Mouse (Mus musculus) heart, postnatal 0 days (tissue): ENCODE results near the gene Gm20422. TPM values are rescaled to one million over a fixed set of nuclear protein-coding genes. Genes with fewer than 3 reads are reported as not detected.

Experiments
- ATAC-seq: fragments of 200-750 bp; cut with Nextera tagmentation; 2 replicates; pipeline ENCODE4 v1.8.0; 2017; ENCODE audit warnings: low read depth, moderate number of reproducible peaks, moderate library complexity; ENCODE audit not compliant: insufficient read depth
- DNase-seq: peaks from one replicate; pipeline ENCODE4 v3.0.0-alpha.2; 2016; ENCODE audit warnings: low spot score
- H3K27ac ChIP-seq: fragments of 300-500 bp; sonication (generic); 2 replicates; pipeline ENCODE4 v1.5.1; 2014; ENCODE audit warnings: low read depth, mild to moderate bottlenecking
- H3K27me3 ChIP-seq: fragments of 300-500 bp; sonication (generic); 2 replicates; pipeline ENCODE4 v1.6.1; 2014; ENCODE audit warnings: low read length, mixed read lengths; ENCODE audit not compliant: control insufficient read depth, insufficient read depth
- H3K36me3 ChIP-seq: fragments of 300-500 bp; sonication (generic); replicated peaks from 2 replicates; pipeline ENCODE4 v1.6.1; 2014; ENCODE audit warnings: low read length, mixed read lengths; ENCODE audit not compliant: control insufficient read depth, insufficient read depth
- H3K4me1 ChIP-seq: fragments of 300-500 bp; sonication (generic); 2 replicates; pipeline ENCODE4 v1.6.1; 2014; ENCODE audit warnings: antibody characterized with exemption; ENCODE audit not compliant: control insufficient read depth, insufficient read depth
- H3K4me2 ChIP-seq: fragments of 300-500 bp; sonication (generic); 2 replicates; pipeline ENCODE4 v1.6.1; 2014; ENCODE audit warnings: low read depth, mild to moderate bottlenecking, low read length, moderate library complexity
- H3K4me3 ChIP-seq: fragments of 300-500 bp; sonication (generic); 2 replicates; pipeline ENCODE4 v1.5.1; 2014; ENCODE audit warnings: low read depth, low read length
- H3K9ac ChIP-seq: fragments of 300-500 bp; sonication (generic); replicated peaks from 2 replicates; pipeline ENCODE4 v1.6.1; 2014; ENCODE audit warnings: low read depth, low read length, mixed read lengths
- H3K9me3 ChIP-seq: fragments of 300-500 bp; sonication (generic); replicated peaks from 2 replicates; pipeline ENCODE4 v1.6.1; 2016; ENCODE audit warnings: low read length; ENCODE audit not compliant: control insufficient read depth
- CTCF ChIP-seq: IDR thresholded peaks from 2 replicates; pipeline ENCODE4 v1.5.1; 2016; ENCODE audit warnings: antibody characterized with exemption, control low read depth, low read depth
- EP300 ChIP-seq: IDR thresholded peaks from 2 replicates; pipeline ENCODE4 v1.6.1; 2016; ENCODE audit warnings: antibody characterized with exemption, low read depth
- WGBS: fragments of 180-500 bp; shearing (Covaris S2); extraction: QIAGEN DNeasy Blood & Tissue Kit; methylation state at CpG from one replicate; pipeline ENCODE4 v1.1.7; 2014; 5-methylcytosine and 5-hydroxymethylcytosine counted together
- polyA plus RNA-seq: library from polyadenylated mRNA; unstranded; fragments of >200 nt; fragmentation: Nextera tagmentation; extraction: Ambion mirVana; gene quantifications from 2 replicates; pipeline ENCODE4 v1.2.1, GENCODE M21; 2015
- total RNA-seq: library from RNA; depleted of rRNA; stranded (reverse); fragments of >200 nt; gene quantifications from 2 replicates; pipeline ENCODE4 v1.2.3, GENCODE M21; 2014; ENCODE audit warnings: low replicate concordance

Gm20422 gene
- total and polyA plus RNA-seq, 2 experiments from 2014 or later: 2.5 TPM; not detected in 1

DNA sequence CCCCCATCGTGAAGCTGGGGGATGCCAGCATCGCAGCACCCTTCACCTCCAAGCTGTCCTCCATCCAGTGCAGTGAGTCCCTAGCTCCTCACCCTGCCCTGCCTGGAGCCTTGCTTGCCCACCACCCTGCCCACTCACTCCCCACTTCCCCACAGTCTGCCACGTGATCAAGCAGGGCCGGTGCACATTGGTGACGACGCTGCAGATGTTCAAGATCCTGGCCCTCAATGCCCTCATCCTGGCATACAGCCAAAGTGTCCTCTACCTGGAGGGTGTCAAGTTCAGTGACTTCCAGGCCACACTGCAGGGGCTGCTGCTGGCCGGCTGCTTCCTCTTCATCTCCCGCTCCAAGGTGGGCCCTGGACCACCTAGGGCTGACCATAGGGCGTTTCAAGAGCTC, 30.8 kb upstream of the Gm20422 start:
- Histone ChIP-seq H3K9ac (no peak overlapping the region), H3K4me1 (0 out of 2 replicates have a peak, but pooled peaks cover 6% of the 10 kb centered on the region), H3K27me3 (no peaks in the 10 kb centered on the region), H3K36me3 (peaks cover 72% of the 10 kb centered on the region), H3K27ac (no peak overlapping the region), H3K9me3 (no peaks in the 10 kb centered on the region), H3K4me2 (no peak overlapping the region), H3K4me3 (no peak overlapping the region)
- DNase-seq (no peak), ATAC-seq (no peak)
- WGBS: 82% methylated on average over 9 of the region's 9 CpGs
- no peak for TF ChIP-seq CTCF
- no peak for TF ChIP-seq EP300

DNA sequence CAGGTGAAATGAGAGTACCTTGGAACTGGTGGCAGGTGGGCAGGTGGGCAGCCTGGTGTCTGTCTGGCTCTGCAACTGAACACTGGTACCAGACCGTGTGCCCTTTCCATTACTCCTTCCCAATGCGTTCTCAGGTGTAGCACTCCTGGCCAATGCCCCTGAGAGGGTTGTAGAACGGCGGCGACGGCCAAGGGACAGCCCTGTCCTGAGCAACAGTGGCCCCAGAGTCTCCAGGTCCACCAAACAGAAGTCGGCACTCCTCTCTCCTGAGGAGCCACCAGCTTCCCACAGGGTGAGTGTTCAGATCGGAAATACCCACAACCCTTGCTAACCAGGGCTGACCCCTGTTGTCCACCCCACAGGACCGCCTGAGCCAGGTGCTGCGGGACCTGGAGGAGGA, 30.4 kb upstream of the Gm20422 start:
- H3K4me1 ChIP-seq: 0 out of 2 replicates have a peak, but pooled peaks cover 6% of the 10 kb centered on the region
- DNase-seq (no peak), ATAC-seq (no peak)
- TF ChIP-seq CTCF: no peak
- TF ChIP-seq EP300: no peak
- no peak overlapping the region for H3K4me2 ChIP-seq
- H3K27ac ChIP-seq: no peak overlapping the region
- 91% methylated on average over 10 of the region's 10 CpGs for WGBS
- no peak overlapping the region for H3K4me3 ChIP-seq
- H3K9ac ChIP-seq: no peak overlapping the region
- H3K36me3 ChIP-seq: peaks cover 76% of the 10 kb centered on the region
- no peaks in the 10 kb centered on the region for H3K27me3 ChIP-seq
- no peaks in the 10 kb centered on the region for H3K9me3 ChIP-seq

DNA sequence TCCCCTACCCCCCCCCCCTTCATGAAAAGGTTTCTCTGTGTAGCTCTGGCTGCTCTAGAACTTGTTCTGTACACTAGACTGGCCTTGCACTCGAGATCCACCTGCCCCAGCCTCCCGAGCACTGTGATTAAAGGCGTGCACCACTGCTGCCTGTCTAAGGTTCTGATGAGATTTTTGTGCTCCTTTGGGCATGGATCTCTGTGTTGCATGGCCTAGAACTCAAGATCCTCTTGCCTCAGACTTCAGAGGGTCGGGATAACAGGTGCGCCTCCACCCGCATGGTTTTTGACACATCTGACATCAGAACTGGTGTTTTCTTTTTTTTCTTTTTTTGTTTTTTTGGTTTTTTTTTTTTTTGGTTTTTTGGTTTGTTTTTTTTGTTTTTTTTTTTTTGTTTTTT, 29.9 kb upstream of the Gm20422 start:
- no peaks in the 10 kb centered on the region for H3K9me3 ChIP-seq
- H3K27ac ChIP-seq: no peak overlapping the region
- TF ChIP-seq EP300 (no peak), CTCF (no peak)
- no peak overlapping the region for H3K9ac ChIP-seq
- H3K4me2 ChIP-seq: no peak overlapping the region
- 0 out of 2 replicates have a peak, but pooled peaks cover 6% of the 10 kb centered on the region for H3K4me1 ChIP-seq
- no peak overlapping the region for H3K4me3 ChIP-seq
- DNase-seq: no peak
- WGBS: 92% methylated on average over 6 of the region's 6 CpGs
- H3K36me3 ChIP-seq: peaks cover 82% of the 10 kb centered on the region
- no peaks in the 10 kb centered on the region for H3K27me3 ChIP-seq
- ATAC-seq: no peak

DNA sequence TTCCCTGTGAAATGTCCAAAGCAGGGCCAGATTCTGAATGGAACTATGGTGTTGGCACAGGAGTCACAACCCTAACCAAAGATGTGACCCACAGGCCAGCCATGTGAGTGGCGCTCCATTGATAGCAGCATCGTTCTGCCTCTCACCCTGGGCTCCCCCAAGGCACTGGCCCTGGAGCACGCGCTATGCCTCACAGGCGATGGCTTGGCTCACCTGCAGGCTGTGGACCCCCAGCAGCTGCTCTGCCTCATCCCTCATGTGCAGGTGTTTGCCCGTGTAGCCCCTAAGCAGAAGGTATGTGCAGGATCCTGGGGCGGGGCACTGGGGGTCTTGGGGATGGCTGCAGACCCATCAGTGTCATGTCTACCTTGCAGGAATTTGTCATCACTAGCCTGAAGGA, 28.7 kb upstream of the Gm20422 start:
- ATAC-seq: no peak
- Histone ChIP-seq H3K27ac (no peak overlapping the region), H3K36me3 (peaks cover 93% of the 10 kb centered on the region), H3K4me2 (no peak overlapping the region), H3K9me3 (no peaks in the 10 kb centered on the region), H3K4me3 (no peak overlapping the region), H3K27me3 (no peaks in the 10 kb centered on the region), H3K9ac (no peak overlapping the region), H3K4me1 (no peaks in the 10 kb centered on the region)
- WGBS: 87% methylated on average over 7 of the region's 7 CpGs
- TF ChIP-seq EP300 (no peak), CTCF (no peak)
- DNase-seq: no peak

DNA sequence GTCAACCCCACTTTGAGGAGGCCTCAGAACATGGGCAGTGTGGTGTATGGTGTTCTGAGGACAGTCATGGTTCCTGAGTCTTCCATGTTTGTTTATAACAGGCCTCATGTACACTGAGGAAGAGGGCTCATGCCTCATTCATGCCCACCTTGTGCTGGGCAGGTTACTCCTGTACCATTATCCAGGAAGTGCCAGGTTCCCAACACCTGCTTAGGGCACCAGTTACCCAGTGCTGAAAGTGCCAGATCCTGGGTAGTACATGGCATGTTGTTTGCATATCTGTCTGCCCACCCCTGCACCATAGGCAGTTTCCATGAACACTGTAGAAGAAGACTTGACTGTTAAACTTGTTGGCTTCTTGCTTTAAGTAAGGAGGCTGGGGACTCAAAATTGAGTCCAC, 27.5 kb upstream of the Gm20422 start:
- Histone ChIP-seq H3K27ac (no peak overlapping the region), H3K9me3 (no peaks in the 10 kb centered on the region), H3K4me2 (no peak overlapping the region), H3K27me3 (no peaks in the 10 kb centered on the region), H3K9ac (no peak overlapping the region), H3K4me1 (no peaks in the 10 kb centered on the region), H3K4me3 (no peak overlapping the region), H3K36me3 (peaks cover 99% of the 10 kb centered on the region)
- no peak for ATAC-seq
- DNase-seq: no peak
- TF ChIP-seq EP300: no peak
- TF ChIP-seq CTCF: no peak

DNA sequence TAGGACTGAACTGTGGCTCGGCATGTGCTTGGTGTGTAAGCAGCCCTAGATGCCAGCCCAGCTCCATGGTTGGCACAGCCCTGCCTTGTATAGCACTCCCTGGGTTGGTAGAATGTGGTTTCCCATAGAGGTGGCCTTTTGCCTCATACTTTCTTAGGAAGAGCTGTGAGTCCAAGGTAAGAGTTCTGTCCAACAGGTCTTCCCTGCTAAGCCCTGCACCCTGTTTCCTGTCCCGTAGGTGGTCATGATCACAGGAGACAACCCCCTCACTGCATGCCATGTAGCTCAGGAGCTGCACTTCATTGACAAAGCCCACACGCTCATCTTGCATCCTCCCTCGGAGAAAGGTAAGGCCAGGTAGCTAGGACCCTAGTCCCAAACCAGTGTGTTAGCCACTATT, 27.1 kb upstream of the Gm20422 start:
- Histone ChIP-seq H3K27ac (no peak overlapping the region), H3K27me3 (no peaks in the 10 kb centered on the region), H3K4me1 (no peaks in the 10 kb centered on the region), H3K9ac (no peak overlapping the region), H3K36me3 (peaks cover 99% of the 10 kb centered on the region), H3K4me2 (no peak overlapping the region), H3K9me3 (no peaks in the 10 kb centered on the region), H3K4me3 (no peak overlapping the region)
- DNase-seq (no peak), ATAC-seq (no peak)
- 94% methylated on average over 4 of the region's 4 CpGs for WGBS
- TF ChIP-seq CTCF: no peak
- no peak for TF ChIP-seq EP300
